ENCODE assay signal across 28 mouse cellular contexts in genomic region chr14:100934554-100934953, GRCm38 (mm10).
DNase-seq lines count a peak whose midpoint lies in the region; ATAC-seq lines count a peak whose summit lies in the region.
"Had no signal": no experiment of that assay in that cellular context is flagged by ENCODE, and none has a peak within 500 bp of the region (broad histone marks: within the 10 kb centered on the region; RNA-seq: fewer than 3 reads in every experiment).

No protein-coding gene starts in this region.

- DNase-seq in midbrain, embryonic 11.5 days (ENCODE audit: low spot score, missing footprints) = peak; percentile 6
- DNase-seq in spleen, postnatal 10 days (ENCODE audit: low spot score in 2 of 2) = no peak
- no peak for DNase-seq in neural tube, embryonic 10.5 days (ENCODE audit: extremely low spot score, low spot score)
- DNase-seq: adrenal gland, postnatal 10 days; adrenal gland, postnatal 36 days; B cell, adult 2 months; cerebellum, adult 18-20 months; cerebellum, adult 9-10 months; cerebellum, postnatal 14 days; forebrain, postnatal 0 days; gastrocnemius, adult 2 months; gastrocnemius, postnatal 14 days; heart, adult 18-20 months; heart, postnatal 14 days; heart, postnatal 4 days had no signal

- WGBS in midbrain, embryonic 11.5 days = 92% methylated on average over 7 of the region's 7 CpGs
- WGBS in midbrain, embryonic 15.5 days = 89% methylated on average over 7 of the region's 7 CpGs

- no peak overlapping the region for H3K27ac ChIP-seq in midbrain, embryonic 11.5 days (ENCODE audit: low read depth, low read length)
- no peak overlapping the region for H3K27ac ChIP-seq in midbrain, embryonic 15.5 days
- H3K27ac ChIP-seq: embryonic facial prominence, embryonic 12.5 days; embryonic facial prominence, embryonic 15.5 days; gastrocnemius, adult 2 months; heart, embryonic 15.5 days; hindbrain, embryonic 14.5 days; hindbrain, postnatal 0 days had no signal

- no peak overlapping the region for H3K4me2 ChIP-seq in midbrain, embryonic 11.5 days
- no peak overlapping the region for H3K4me2 ChIP-seq in midbrain, embryonic 15.5 days
- H3K4me2 ChIP-seq: embryonic facial prominence, embryonic 12.5 days; embryonic facial prominence, embryonic 15.5 days; heart, embryonic 12.5 days; heart, embryonic 15.5 days; hindbrain, embryonic 14.5 days had no signal

- no peaks in the 10 kb centered on the region for H3K27me3 ChIP-seq in midbrain, embryonic 11.5 days (ENCODE audit: control insufficient read depth, insufficient read depth, low read length)
- H3K27me3 ChIP-seq in midbrain, embryonic 15.5 days (replicated peaks) = no peaks in the 10 kb centered on the region
- H3K27me3 ChIP-seq: CH12.LX; embryonic facial prominence, embryonic 12.5 days; embryonic facial prominence, embryonic 15.5 days; heart, embryonic 12.5 days; heart, embryonic 15.5 days; Patski had no signal

- no peak overlapping the region for H3K4me3 ChIP-seq in midbrain, embryonic 11.5 days (ENCODE audit: low read depth, low read length)
- H3K4me3 ChIP-seq in midbrain, embryonic 15.5 days = no peak overlapping the region
- H3K4me3 ChIP-seq: embryonic facial prominence, embryonic 12.5 days; embryonic facial prominence, embryonic 15.5 days; gastrocnemius, adult 2 months; heart, embryonic 12.5 days; heart, embryonic 15.5 days had no signal

- H3K4me1 ChIP-seq in midbrain, embryonic 11.5 days (ENCODE audit: control insufficient read depth, insufficient read depth, low read length) = no peaks in the 10 kb centered on the region
- H3K4me1 ChIP-seq in midbrain, embryonic 15.5 days = no peaks in the 10 kb centered on the region
- H3K4me1 ChIP-seq: embryonic facial prominence, embryonic 12.5 days; embryonic facial prominence, embryonic 15.5 days; heart, embryonic 12.5 days; heart, embryonic 15.5 days had no signal

- H3K9me3 ChIP-seq in midbrain, embryonic 11.5 days (ENCODE audit: control insufficient read depth, low read length) = no peaks in the 10 kb centered on the region
- H3K9me3 ChIP-seq in midbrain, embryonic 15.5 days = no peaks in the 10 kb centered on the region
- H3K9me3 ChIP-seq: embryonic facial prominence, embryonic 12.5 days; embryonic facial prominence, embryonic 15.5 days; heart, embryonic 12.5 days; heart, embryonic 15.5 days had no signal

- no peak overlapping the region for H3K9ac ChIP-seq in midbrain, embryonic 11.5 days (ENCODE audit: low read length)
- no peak overlapping the region for H3K9ac ChIP-seq in midbrain, embryonic 15.5 days
- H3K9ac ChIP-seq: embryonic facial prominence, embryonic 12.5 days; embryonic facial prominence, embryonic 15.5 days; forebrain, postnatal 0 days; heart, embryonic 12.5 days; heart, embryonic 15.5 days; hindbrain, embryonic 14.5 days had no signal

- no peaks in the 10 kb centered on the region for H3K36me3 ChIP-seq in midbrain, embryonic 11.5 days (ENCODE audit: control insufficient read depth, insufficient read depth, low read length)
- no peaks in the 10 kb centered on the region for H3K36me3 ChIP-seq in midbrain, embryonic 15.5 days (replicated peaks)
- H3K36me3 ChIP-seq: embryonic facial prominence, embryonic 12.5 days; embryonic facial prominence, embryonic 15.5 days; G1E; heart, embryonic 12.5 days; heart, embryonic 15.5 days had no signal

- no peak for ATAC-seq in midbrain, embryonic 11.5 days (ENCODE audit: low FRiP score)
- ATAC-seq in midbrain, embryonic 15.5 days (replicated peaks) = no peak
- peak; percentile 73 for ATAC-seq in common myeloid progenitor, adult 5-6 weeks (replicated peaks; ENCODE audit: low read depth, poor library complexity, severe bottlenecking)
- ATAC-seq in megakaryocyte progenitor cell, adult 5-6 weeks (replicated peaks; ENCODE audit: poor library complexity) = peak; percentile 73
- ATAC-seq: forebrain, embryonic 14.5 days; forebrain, postnatal 0 days; hindbrain, postnatal 0 days; Patski had no signal

Comparison
In these comparisons a context has a peak if more than half of its experiments do, and no peak if none do; other contexts are left out.
1. ATAC-seq: peak in common myeloid progenitor, adult 5-6 weeks (single experiment) and megakaryocyte progenitor cell, adult 5-6 weeks (single experiment); none in midbrain, embryonic 11.5 days (single experiment) and midbrain, embryonic 15.5 days (single experiment).